22 mouse cellular contexts compared by ENCODE assay signal in the genomic region with DNA sequence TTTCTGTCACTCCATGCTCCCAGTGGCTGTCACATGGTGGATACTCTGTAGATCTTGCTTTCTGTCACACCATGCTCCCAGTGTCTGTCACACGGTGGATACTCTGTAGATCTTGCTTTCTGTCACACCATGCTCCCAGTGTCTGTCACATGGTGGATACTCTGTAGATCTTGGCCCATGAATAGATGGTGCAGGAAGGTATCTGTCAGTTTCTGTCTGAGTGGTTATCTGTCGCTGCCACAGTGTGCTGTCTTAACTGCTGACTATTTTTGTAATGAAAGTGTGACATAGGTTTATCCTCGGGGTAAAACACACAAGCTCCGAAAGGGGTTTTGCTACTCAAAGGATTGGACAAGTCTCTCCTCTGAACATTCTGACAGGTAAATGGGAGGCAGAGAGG. TPM values are rescaled to one million over a fixed set of nuclear protein-coding genes. Genes with fewer than 3 reads are reported as not detected.
DNase-seq lines count a peak whose midpoint lies in the region; ATAC-seq and TF ChIP-seq lines count a peak whose summit lies in the region.
"Had no signal": no experiment of that assay in that cellular context is flagged by ENCODE, and none has a peak within 500 bp of the region (broad histone marks: within the 10 kb centered on the region; RNA-seq: fewer than 3 reads in every experiment).

No protein-coding gene starts in this region.

- H3K4me2 ChIP-seq in heart, embryonic 15.5 days = no peak overlapping the region
- H3K4me2 ChIP-seq in liver, embryonic 14.5 days (ENCODE audit: low read depth) = peak overlapping the region; percentile 39
- H3K4me2 ChIP-seq: forebrain, embryonic 12.5 days; hindbrain, embryonic 15.5 days; limb, embryonic 15.5 days; midbrain, embryonic 13.5 days; stomach, embryonic 15.5 days had no signal

- H3K27me3 ChIP-seq in heart, embryonic 15.5 days = no peaks in the 10 kb centered on the region
- no peaks in the 10 kb centered on the region for H3K27me3 ChIP-seq in liver, embryonic 14.5 days (ENCODE audit: control insufficient read depth, insufficient read depth, low read length)
- H3K27me3 ChIP-seq: forebrain, embryonic 12.5 days; hindbrain, embryonic 15.5 days; limb, embryonic 15.5 days; midbrain, embryonic 13.5 days; stomach, embryonic 15.5 days had no signal

- no peak for TF ChIP-seq CTCF in bone marrow macrophage, adult 2 months (IDR thresholded peaks at IDR 0.05; ENCODE audit: low read depth, low read length)
- TF ChIP-seq CTCF in liver, embryonic 14.5 days (IDR thresholded peaks at IDR 0.05; ENCODE audit: low read depth) = no peak

- no peak for TF ChIP-seq POLR2A in bone marrow macrophage, adult 2 months (IDR thresholded peaks at IDR 0.05; ENCODE audit: borderline replicate concordance, low read depth, low read length)

- H3K27ac ChIP-seq in heart, embryonic 15.5 days = peak overlapping the region; percentile 20; the same call in 1 of the 2 replicates
- 0 out of 2 replicates have a peak overlapping the region, but pooled peaks have one; percentile 1 for H3K27ac ChIP-seq in bone marrow macrophage, adult 2 months (ENCODE audit: insufficient read depth, low read depth, low read length)
- peak overlapping the region; percentile 51 for H3K27ac ChIP-seq in liver, embryonic 14.5 days
- H3K27ac ChIP-seq: forebrain, embryonic 12.5 days; gastrocnemius, adult 2 months; hindbrain, embryonic 15.5 days; left cerebral cortex, adult 2 months; limb, embryonic 15.5 days; midbrain, embryonic 13.5 days; stomach, embryonic 15.5 days had no signal

- no peak overlapping the region for H3K4me3 ChIP-seq in heart, embryonic 15.5 days
- no peak overlapping the region for H3K4me3 ChIP-seq in bone marrow macrophage, adult 2 months (ENCODE audit: insufficient read depth, low read length)
- no peak overlapping the region for H3K4me3 ChIP-seq in liver, embryonic 14.5 days (ENCODE audit: insufficient read depth in 1 of 2, low read depth in 2 of 2, low read length in 2 of 2)
- H3K4me3 ChIP-seq: forebrain, embryonic 12.5 days; gastrocnemius, adult 2 months; hindbrain, embryonic 15.5 days; left cerebral cortex, adult 2 months; limb, embryonic 15.5 days; midbrain, embryonic 13.5 days; stomach, embryonic 15.5 days had no signal

- WGBS in heart, embryonic 15.5 days = 41% methylated on average over 4 of the region's 4 CpGs
- 18% methylated on average over 4 of the region's 4 CpGs for WGBS in liver, embryonic 14.5 days (ENCODE audit: insufficient replicate concordance)

- peak; percentile 67 for TF ChIP-seq EP300 in liver, embryonic 14.5 days (IDR thresholded peaks at IDR 0.05; ENCODE audit: low read depth)

- no peak for DNase-seq in heart, postnatal 14 days
- no peak for DNase-seq in liver, embryonic 14.5 days (ENCODE audit: low read depth in 3 of 3, low spot score in 3 of 3)
- no peak for DNase-seq in frontal cortex, postnatal 14 days (ENCODE audit: low spot score in 2 of 2)
- no peak for DNase-seq in frontal cortex, adult 2 months (ENCODE audit: extremely low spot score in 1 of 2, low spot score in 1 of 2)
- DNase-seq: adrenal gland, postnatal 14 days; B cell, adult 2 months; cerebellum, adult 9-10 months; gastrocnemius, adult 2 months; heart, postnatal 36 days; kidney, adult 2 months; kidney, postnatal 10 days; left cerebral cortex, postnatal 4 days; thymus, postnatal 36 days had no signal

- H3K9ac ChIP-seq in heart, embryonic 15.5 days = no peak overlapping the region
- no peak overlapping the region for H3K9ac ChIP-seq in liver, embryonic 14.5 days (replicated peaks)
- H3K9ac ChIP-seq: forebrain, embryonic 12.5 days; hindbrain, embryonic 15.5 days; limb, embryonic 15.5 days; midbrain, embryonic 13.5 days; stomach, embryonic 15.5 days had no signal

- H3K9me3 ChIP-seq in heart, embryonic 15.5 days (replicated peaks) = no peaks in the 10 kb centered on the region
- H3K9me3 ChIP-seq in liver, embryonic 14.5 days (ENCODE audit: control insufficient read depth, low read length) = no peaks in the 10 kb centered on the region
- H3K9me3 ChIP-seq: forebrain, embryonic 12.5 days; hindbrain, embryonic 15.5 days; limb, embryonic 15.5 days; midbrain, embryonic 13.5 days; stomach, embryonic 15.5 days had no signal

- no peak for ATAC-seq in heart, embryonic 15.5 days (replicated peaks; ENCODE audit: insufficient number of reproducible peaks, insufficient read depth, low FRiP score, low read depth)
- peak; percentile 48 for ATAC-seq in liver, embryonic 14.5 days (ENCODE audit: insufficient read depth)
- peak; percentile 72 for ATAC-seq in megakaryocyte-erythroid progenitor cell, adult 5-6 weeks (replicated peaks; ENCODE audit: low FRiP score, low TSS enrichment, poor library complexity, severe bottlenecking)
- ATAC-seq: midbrain, embryonic 13.5 days had no signal

- peaks cover 23% of the 10 kb centered on the region for H3K4me1 ChIP-seq in heart, embryonic 15.5 days (replicated peaks)
- H3K4me1 ChIP-seq in bone marrow macrophage, adult 2 months (ENCODE audit: control insufficient read depth, insufficient read depth, low read length) = peaks cover 76% of the 10 kb centered on the region
- H3K4me1 ChIP-seq in liver, embryonic 14.5 days (replicated peaks; ENCODE audit: control insufficient read depth in 2 of 2, insufficient read depth in 2 of 2, low read length in 1 of 2) = peaks cover 18 to 53% of the 10 kb centered on the region in 2 experiments
- H3K4me1 ChIP-seq: midbrain, embryonic 13.5 days had no signal

- intact Hi-C loops in heart, postnatal 14 days (cut with DNase I) = no loop called here

- no peaks in the 10 kb centered on the region for H3K36me3 ChIP-seq in heart, embryonic 15.5 days
- H3K36me3 ChIP-seq in liver, embryonic 14.5 days (replicated peaks; ENCODE audit: control insufficient read depth, insufficient read depth, low read depth) = no peaks in the 10 kb centered on the region
- H3K36me3 ChIP-seq: forebrain, embryonic 12.5 days; hindbrain, embryonic 15.5 days; limb, embryonic 15.5 days; midbrain, embryonic 13.5 days; stomach, embryonic 15.5 days had no signal

RNA-seq across cellular contexts. Expression of a gene that starts 24.5 kb away (rescaled TPM):
- polyA plus RNA-seq in heart, embryonic 15.5 days (2015; fragmentation: Nextera tagmentation; extraction: Ambion mirVana) = 3.5 and 4.8 TPM in 2 replicates
- total RNA-seq in heart, postnatal 14 days (2021) = 1 to 10 TPM; 2.6 to 5.0 TPM
- 115 and 127 TPM in 2 replicates for polyA plus RNA-seq in bone marrow macrophage, adult 2 months (2012; ENCODE audit: insufficient read depth, insufficient read length, missing spikeins)
- 0.90 and 1.1 TPM in 2 replicates for polyA plus RNA-seq in liver, embryonic 14.5 days (2012; rRNA removed)
- 1.3 and 1.6 TPM in 2 replicates for polyA plus RNA-seq in liver, embryonic 14.5 days (2014; fragmentation: Nextera tagmentation; extraction: Ambion mirVana)
- 3.0 and 5.7 TPM in 2 replicates for total RNA-seq in megakaryocyte-erythroid progenitor cell, adult 5-6 weeks (2014; fragmentation: Nextera tagmentation)
- 2.9 and 6.1 TPM in 2 replicates for total RNA-seq in megakaryocyte-erythroid progenitor cell, adult 5-6 weeks (2017)
- 18.4 and 20.8 TPM in 2 replicates for polyA plus RNA-seq in frontal cortex, adult 2 months (2012; rRNA removed)

Comparison
In these comparisons a context has a peak if more than half of its experiments do, and no peak if none do; other contexts are left out.
1. H3K27ac ChIP-seq: peak in every context shown above with its lines; median percentile 51 in liver, embryonic 14.5 days; 20 in heart, embryonic 15.5 days; 1 in bone marrow macrophage, adult 2 months.